Mouse (Mus musculus) intestine, postnatal 0 days (tissue): ENCODE measurements around the gene Olfr288. TPM values are rescaled to one million over a fixed set of nuclear protein-coding genes. Genes with fewer than 3 reads are reported as not detected.

Experiments
- ATAC-seq: fragments of 200-750 bp; cut with Nextera tagmentation; 2 replicates; pipeline ENCODE4 v1.8.0; 2017; ENCODE audit warnings: mild to moderate bottlenecking, moderate TSS enrichment, moderate library complexity
- H3K27ac ChIP-seq: fragments of 300-500 bp; sonication (generic); 2 replicates; pipeline ENCODE4 v1.5.1; 2014; ENCODE audit warnings: mild to moderate bottlenecking, low read depth, low read length, moderate library complexity
- H3K27me3 ChIP-seq: fragments of 300-500 bp; sonication (generic); replicated peaks from 2 replicates; pipeline ENCODE4 v1.6.1; 2014; ENCODE audit warnings: low read length, mixed read lengths; ENCODE audit not compliant: control insufficient read depth, insufficient read depth
- H3K36me3 ChIP-seq: fragments of 300-500 bp; sonication (generic); 2 replicates; pipeline ENCODE4 v1.6.1; 2014; ENCODE audit warnings: mild to moderate bottlenecking, moderate library complexity; ENCODE audit not compliant: control insufficient read depth, insufficient read depth
- H3K4me1 ChIP-seq: fragments of 300-500 bp; sonication (generic); replicated peaks from 2 replicates; pipeline ENCODE4 v1.6.1; 2014; ENCODE audit warnings: antibody characterized with exemption, low read length, mixed read lengths; ENCODE audit not compliant: control insufficient read depth, insufficient read depth
- H3K4me2 ChIP-seq: fragments of 300-500 bp; sonication (generic); replicated peaks from 2 replicates; pipeline ENCODE4 v1.6.1; 2014; ENCODE audit warnings: low read depth, mild to moderate bottlenecking, moderate library complexity
- H3K4me3 ChIP-seq: fragments of 300-500 bp; sonication (generic); 2 replicates; pipeline ENCODE4 v1.5.1; 2014; ENCODE audit warnings: low read depth, low read length
- H3K9ac ChIP-seq: fragments of 300-500 bp; sonication (generic); 2 replicates; pipeline ENCODE4 v1.6.1; 2014; ENCODE audit warnings: mild to moderate bottlenecking, low read depth, low read length
- H3K9me3 ChIP-seq: fragments of 300-500 bp; sonication (generic); 2 replicates; pipeline ENCODE4 v1.6.1; 2016; ENCODE audit warnings: mixed run types; ENCODE audit not compliant: control insufficient read depth
- CTCF ChIP-seq: sonication (generic); IDR thresholded peaks from 2 replicates; pipeline ENCODE4 v1.5.1; 2016; ENCODE audit warnings: low read depth, mild to moderate bottlenecking, control low read depth, antibody characterized with exemption, moderate library complexity
- WGBS: fragments of 180-500 bp; shearing (Covaris S2); extraction: QIAGEN DNeasy Blood & Tissue Kit; methylation state at CpG from one replicate; pipeline ENCODE4 v1.1.7; 2014; 5-methylcytosine and 5-hydroxymethylcytosine counted together
- polyA plus RNA-seq: library from polyadenylated mRNA; unstranded; fragments of >200 nt; fragmentation: Nextera tagmentation; extraction: Ambion mirVana; gene quantifications from 2 replicates; pipeline ENCODE4 v1.2.1, GENCODE M21; 2015

Olfr288 gene
- polyA plus RNA-seq, 1 experiment from 2014 or later, result not detected

- no peak overlapping the region for H3K9ac ChIP-seq
- no peaks in the 10 kb centered on the region for H3K27me3 ChIP-seq
- peaks cover 36% of the 10 kb centered on the region for H3K36me3 ChIP-seq
- WGBS, result 87% methylated on average over 10 of the region's 10 CpGs
- no peak overlapping the region for H3K4me2 ChIP-seq
- TF ChIP-seq CTCF, result no peak
- no peak overlapping the region for H3K27ac ChIP-seq
- H3K4me1 ChIP-seq, result no peaks in the 10 kb centered on the region; the same call in 1 of the 2 replicates
- H3K9me3 ChIP-seq, result no peaks in the 10 kb centered on the region
- no peak overlapping the region for H3K4me3 ChIP-seq
- no peak for ATAC-seq
Measured at GRCm38 (mm10) chr15:98142515-98142914, 52.8 kb downstream of the Olfr288 start.

- WGBS, result 90% methylated on average over 5 of the region's 5 CpGs
- no peak overlapping the region for H3K27ac ChIP-seq
- no peak overlapping the region for H3K4me3 ChIP-seq
- no peaks in the 10 kb centered on the region for H3K27me3 ChIP-seq
- no peaks in the 10 kb centered on the region; the same call in 1 of the 2 replicates for H3K4me1 ChIP-seq
- TF ChIP-seq CTCF, result no peak
- no peak overlapping the region for H3K4me2 ChIP-seq
- peaks cover 50% of the 10 kb centered on the region for H3K36me3 ChIP-seq
- H3K9me3 ChIP-seq, result no peaks in the 10 kb centered on the region
- ATAC-seq, result no peak
- no peak overlapping the region for H3K9ac ChIP-seq
Measured at GRCm38 (mm10) chr15:98140809-98141208, 54.5 kb downstream of the Olfr288 start.

- Histone ChIP-seq H3K9ac (no peak overlapping the region), H3K4me1 (no peaks in the 10 kb centered on the region; the same call in 1 of the 2 replicates), H3K4me2 (0 out of 2 replicates have a peak overlapping the region, but pooled peaks have one; percentile 4), H3K9me3 (no peaks in the 10 kb centered on the region), H3K27ac (peak overlapping the region; percentile 41; the same call in 1 of the 2 replicates), H3K27me3 (no peaks in the 10 kb centered on the region), H3K4me3 (no peak overlapping the region), H3K36me3 (peaks cover 60% of the 10 kb centered on the region)
- 36% methylated on average over 7 of the region's 7 CpGs for WGBS
- ATAC-seq, result peak; percentile 84
- no peak for TF ChIP-seq CTCF
Measured at GRCm38 (mm10) chr15:98139763-98140162, 55.6 kb downstream of the Olfr288 start.

GRCm38 (mm10) chr15:98136871-98137270 is 58.5 kb downstream of the Olfr288 start:
- Histone ChIP-seq H3K4me3 (no peak overlapping the region), H3K36me3 (peaks cover 72% of the 10 kb centered on the region), H3K9me3 (no peaks in the 10 kb centered on the region), H3K27ac (no peak overlapping the region), H3K9ac (no peak overlapping the region), H3K27me3 (no peaks in the 10 kb centered on the region), H3K4me2 (no peak overlapping the region), H3K4me1 (no peaks in the 10 kb centered on the region; the same call in 1 of the 2 replicates)
- WGBS, result 85% methylated on average over 9 of the region's 9 CpGs
- ATAC-seq, result no peak
- TF ChIP-seq CTCF, result no peak

Other genes with a start within 250 kb of the Olfr288 start
- 33.3 and 36.7 TPM in 2 replicates for gene Tmem106c, start 231.3 kb downstream of the Olfr288 start, polyA plus RNA-seq
- 0.09 TPM in 1 of 2 replicates, not detected in the other for gene Col2a1, start 190.8 kb downstream of the Olfr288 start, polyA plus RNA-seq
- 15.6 and 17.3 TPM in 2 replicates for gene Pfkm, start 103.0 kb downstream of the Olfr288 start, polyA plus RNA-seq
- gene Senp1, start 101.8 kb downstream of the Olfr288 start, polyA plus RNA-seq, result 7.3 and 8.6 TPM in 2 replicates
- gene Asb8, start 29.9 kb downstream of the Olfr288 start, polyA plus RNA-seq, result 41.9 and 46.6 TPM in 2 replicates
- gene Ccdc184, start 28.4 kb downstream of the Olfr288 start, polyA plus RNA-seq, result 0.87 and 1.2 TPM in 2 replicates
- gene Gm44579, start 25.4 kb upstream of the Olfr288 start, polyA plus RNA-seq, result not detected in 2 replicates
- not detected in 2 replicates for gene Olfr287, start 25.5 kb upstream of the Olfr288 start, polyA plus RNA-seq
- not detected in 2 replicates for gene Olfr286, start 38.9 kb upstream of the Olfr288 start, polyA plus RNA-seq
- not detected in 2 replicates for gene H1fnt, start 61.8 kb upstream of the Olfr288 start, polyA plus RNA-seq
- 0.21 and 0.31 TPM in 2 replicates for gene Zfp641, start 100.6 kb upstream of the Olfr288 start, polyA plus RNA-seq
- gene Olfr285, start 121.8 kb upstream of the Olfr288 start, polyA plus RNA-seq, result not detected in 2 replicates
- not detected in 2 replicates for gene Olfr284, start 145.4 kb upstream of the Olfr288 start, polyA plus RNA-seq
- gene Olfr283, start 185.4 kb upstream of the Olfr288 start, polyA plus RNA-seq, result not detected in 2 replicates
- not detected in 2 replicates for gene Olfr282, start 235.7 kb upstream of the Olfr288 start, polyA plus RNA-seq